Mouse (Mus musculus) lung, postnatal 0 days (tissue): ENCODE measurements around the gene Dnajb12. TPM values are rescaled to one million over a fixed set of nuclear protein-coding genes. Genes with fewer than 3 reads are reported as not detected.

Experiments
- ATAC-seq: fragments of 200-750 bp; cut with Nextera tagmentation; 2 replicates; pipeline ENCODE4 v1.8.0; 2017; ENCODE audit warnings: moderate library complexity
- DNase-seq: peaks from one replicate; pipeline ENCODE4 v3.0.0-alpha.2; 2016; ENCODE audit warnings: low spot score
- H3K27ac ChIP-seq: fragments of 300-500 bp; sonication (generic); 2 replicates; pipeline ENCODE4 v1.5.1; 2014; ENCODE audit warnings: antibody characterized with exemption, mild to moderate bottlenecking, low read length, mixed read lengths
- H3K27me3 ChIP-seq: fragments of 300-500 bp; sonication (generic); replicated peaks from 2 replicates; pipeline ENCODE4 v1.6.1; 2014; ENCODE audit warnings: low read length, mixed read lengths; ENCODE audit not compliant: insufficient read depth
- H3K36me3 ChIP-seq: fragments of 300-500 bp; sonication (generic); 2 replicates; pipeline ENCODE4 v1.6.1; 2014; ENCODE audit warnings: low read length, mixed read lengths; ENCODE audit not compliant: insufficient read depth
- H3K4me1 ChIP-seq: fragments of 300-500 bp; sonication (generic); 2 replicates; pipeline ENCODE4 v1.6.1; 2014; ENCODE audit warnings: antibody characterized with exemption, low read depth, low read length, mixed read lengths; ENCODE audit not compliant: insufficient read depth
- H3K4me2 ChIP-seq: fragments of 300-500 bp; sonication (generic); replicated peaks from 2 replicates; pipeline ENCODE4 v1.6.1; 2014; ENCODE audit warnings: low read depth, mild to moderate bottlenecking, low read length, moderate library complexity, mixed read lengths
- H3K4me3 ChIP-seq: fragments of 300-500 bp; sonication (generic); 2 replicates; pipeline ENCODE4 v1.5.1; 2014; ENCODE audit warnings: low read depth, low read length
- H3K9ac ChIP-seq: fragments of 300-500 bp; sonication (generic); replicated peaks from 2 replicates; pipeline ENCODE4 v1.6.1; 2014; ENCODE audit warnings: low read depth, mild to moderate bottlenecking
- H3K9me3 ChIP-seq: fragments of 300-500 bp; sonication (generic); 2 replicates; pipeline ENCODE4 v1.6.1; 2016; ENCODE audit warnings: low read length, mixed read lengths
- CTCF ChIP-seq: IDR thresholded peaks from 2 replicates; pipeline ENCODE4 v1.5.1; 2016; ENCODE audit warnings: antibody characterized with exemption, mild to moderate bottlenecking
- EP300 ChIP-seq: IDR thresholded peaks from 2 replicates; pipeline ENCODE4 v1.6.1; 2016; ENCODE audit warnings: antibody characterized with exemption, mild to moderate bottlenecking, control low read depth
- WGBS: fragments of 180-500 bp; shearing (Covaris S2); extraction: QIAGEN DNeasy Blood & Tissue Kit; methylation state at CpG from one replicate; pipeline ENCODE4 v1.1.7; 2014; 5-methylcytosine and 5-hydroxymethylcytosine counted together
- polyA plus RNA-seq: library from polyadenylated mRNA; unstranded; fragments of >200 nt; fragmentation: Nextera tagmentation; extraction: Ambion mirVana; gene quantifications from 2 replicates; pipeline ENCODE4 v1.2.1, GENCODE M21; 2015

Dnajb12 gene
- polyA plus RNA-seq, 1 experiment from 2014 or later, result 24.4 TPM

- H3K27me3 ChIP-seq, result no peaks in the 10 kb centered on the region
- H3K4me1 ChIP-seq, result peaks cover 24% of the 10 kb centered on the region; the same call in 1 of the 2 replicates
- peak overlapping the region; percentile 75 for H3K27ac ChIP-seq
- WGBS, result 10% methylated on average over 7 of the region's 7 CpGs
- no peak overlapping the region; the same call in 1 of the 2 replicates for H3K9ac ChIP-seq
- ATAC-seq, result peak; percentile 72
- H3K36me3 ChIP-seq, result no peaks in the 10 kb centered on the region
- no peak overlapping the region for H3K4me3 ChIP-seq
- H3K4me2 ChIP-seq, result peak overlapping the region; percentile 29; the same call in 1 of the 2 replicates
- DNase-seq, result peak; percentile 93
- peak; percentile 78 for TF ChIP-seq EP300
- no peak for TF ChIP-seq CTCF
- no peaks in the 10 kb centered on the region for H3K9me3 ChIP-seq
These were observed 28.4 kb downstream of the Dnajb12 start for GRCm38 (mm10) chr10:59907695-59908299.

GRCm38 (mm10) chr10:59908776-59909315 lies 29.5 kb downstream of the Dnajb12 start:
- ATAC-seq (0 out of 2 replicates have a peak, but pooled peaks have one; percentile 0), DNase-seq (no peak)
- Histone ChIP-seq H3K9me3 (no peaks in the 10 kb centered on the region), H3K36me3 (no peaks in the 10 kb centered on the region), H3K4me2 (0 out of 2 replicates have a peak overlapping the region, but pooled peaks have one; percentile 25), H3K27ac (peak overlapping the region; percentile 75), H3K27me3 (no peaks in the 10 kb centered on the region), H3K4me1 (peaks cover 24% of the 10 kb centered on the region; the same call in 1 of the 2 replicates), H3K4me3 (no peak overlapping the region), H3K9ac (no peak overlapping the region)
- 40% methylated on average over 7 of the region's 7 CpGs for WGBS
- TF ChIP-seq EP300, result no peak
- TF ChIP-seq CTCF, result no peak

- no peak overlapping the region for H3K4me3 ChIP-seq
- no peak overlapping the region for H3K9ac ChIP-seq
- 4% methylated on average over 14 of the region's 14 CpGs for WGBS
These were observed 30.0 kb downstream of the Dnajb12 start for GRCm38 (mm10) chr10:59909357-59909847.

GRCm38 (mm10) chr10:59911091-59911490 lies 31.7 kb downstream of the Dnajb12 start:
- Histone ChIP-seq H3K4me3 (no peak overlapping the region), H3K36me3 (no peaks in the 10 kb centered on the region), H3K27ac (0 out of 2 replicates have a peak overlapping the region, but pooled peaks have one; percentile 9), H3K4me1 (peaks cover 30% of the 10 kb centered on the region; the same call in 1 of the 2 replicates), H3K27me3 (no peaks in the 10 kb centered on the region), H3K4me2 (0 out of 2 replicates have a peak overlapping the region, but pooled peaks have one; percentile 17), H3K9me3 (no peaks in the 10 kb centered on the region), H3K9ac (no peak overlapping the region)
- TF ChIP-seq EP300, result no peak
- no peak for TF ChIP-seq CTCF
- ATAC-seq (no peak), DNase-seq (no peak)
- 35% methylated on average over 6 of the region's 6 CpGs for WGBS

More at GRCm38 (mm10) chr10:59909357-59909847, 30.0 kb downstream of the Dnajb12 start:
- Histone ChIP-seq H3K9me3 (no peaks in the 10 kb centered on the region), H3K4me1 (peaks cover 24% of the 10 kb centered on the region; the same call in 1 of the 2 replicates), H3K27ac (peak overlapping the region; percentile 75), H3K27me3 (no peaks in the 10 kb centered on the region), H3K4me2 (0 out of 2 replicates have a peak overlapping the region, but pooled peaks have one; percentile 25), H3K36me3 (no peaks in the 10 kb centered on the region)
- DNase-seq (peak; percentile 87), ATAC-seq (peak; percentile 51)
- peak; percentile 41; the same call in 1 of the 2 replicates for TF ChIP-seq EP300
- no peak for TF ChIP-seq CTCF

- no peak overlapping the region for H3K4me3 ChIP-seq
- H3K4me2 ChIP-seq, result 0 out of 2 replicates have a peak overlapping the region, but pooled peaks have one; percentile 17
- TF ChIP-seq EP300, result no peak
- H3K9me3 ChIP-seq, result no peaks in the 10 kb centered on the region
- DNase-seq (peak; percentile 53), ATAC-seq (peak; percentile 5; the same call in 1 of the 2 replicates)
- no peaks in the 10 kb centered on the region for H3K27me3 ChIP-seq
- WGBS, result 7% methylated on average over 23 of the region's 25 CpGs
- H3K36me3 ChIP-seq, result no peaks in the 10 kb centered on the region
- H3K9ac ChIP-seq, result no peak overlapping the region
- peaks cover 32% of the 10 kb centered on the region; the same call in 1 of the 2 replicates for H3K4me1 ChIP-seq
- no peak overlapping the region; the same call in 1 of the 2 replicates for H3K27ac ChIP-seq
These were observed 32.3 kb downstream of the Dnajb12 start for GRCm38 (mm10) chr10:59911561-59912198.
